Mouse (Mus musculus): Measurements from ENCODE around the gene Trpc7. TPM values are rescaled to one million over a fixed set of nuclear protein-coding genes. Genes with fewer than 3 reads are reported as not detected.

The Trpc7 gene
- 0.11 TPM in 1 of 2 replicates, not detected in the other for polyA plus RNA-seq (2015; fragmentation: Nextera tagmentation; extraction: Ambion mirVana)

DNA sequence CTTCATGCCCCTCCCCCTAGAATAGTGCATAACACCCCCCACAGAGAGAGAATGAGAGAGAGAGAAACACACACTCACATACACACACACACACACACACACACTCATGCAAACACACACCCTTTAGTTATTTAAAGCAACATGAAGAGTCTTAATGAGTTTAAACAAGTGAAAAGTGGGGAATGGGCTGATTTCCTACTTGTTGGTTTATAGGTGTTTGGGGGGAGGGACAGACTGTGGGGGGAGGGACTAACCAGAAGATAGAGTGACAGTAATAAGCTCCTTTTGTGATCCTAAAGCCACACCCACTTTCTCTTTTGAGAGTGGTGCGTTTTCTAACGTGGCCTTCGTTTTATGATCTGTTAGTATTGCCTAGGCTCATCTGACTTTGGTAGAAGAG, at the start of gene Trpc7:
Gene Trpc7, minus strand, starts transcription at position 101 of the 400 bp plus-strand sequence.
- no peaks in the 10 kb centered on the region for H3K9me3 ChIP-seq
- WGBS, result 77% methylated on average over 3 of the region's 3 CpGs
- H3K9ac ChIP-seq, result no peak within 1 kb of the TSS
- H3K27me3 ChIP-seq, result peaks cover 5% of the 10 kb centered on the region; the same call in 1 of the 2 replicates
- H3K4me2 ChIP-seq, result no peak within 1 kb of the TSS
- ATAC-seq (ENCODE audit: insufficient number of reproducible peaks, insufficient read depth, low FRiP score, low TSS enrichment, low read depth), result no peak
- no peak within 1 kb of the TSS for H3K4me3 ChIP-seq
- no peaks in the 10 kb centered on the region for H3K4me1 ChIP-seq
- no peak within 1 kb of the TSS for H3K27ac ChIP-seq
- no peaks in the 10 kb centered on the region for H3K36me3 ChIP-seq

DNA sequence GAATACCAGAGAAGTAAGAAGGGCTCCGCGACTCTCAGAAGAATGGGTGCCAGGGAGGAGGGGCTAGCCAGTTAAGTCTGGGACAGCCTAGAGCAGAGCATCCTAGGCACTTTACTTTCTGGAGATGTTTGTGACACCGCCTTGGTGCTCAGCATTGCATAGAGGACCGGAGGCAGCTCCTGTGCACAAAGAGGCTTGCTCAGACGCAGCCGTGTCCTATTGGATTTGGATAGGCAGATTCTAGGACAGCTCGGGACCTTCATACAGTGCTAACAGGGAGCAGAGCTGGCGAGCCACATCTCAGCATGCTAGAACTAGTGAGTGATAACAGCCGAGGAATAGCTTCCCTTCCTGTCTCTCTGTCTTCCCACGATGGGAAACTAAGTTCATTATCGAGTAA, 43.5 kb upstream of the Trpc7 start:
- Histone ChIP-seq H3K4me1 (no peaks in the 10 kb centered on the region), H3K27ac (no peak overlapping the region), H3K9ac (no peak overlapping the region), H3K27me3 (no peaks in the 10 kb centered on the region), H3K9me3 (no peaks in the 10 kb centered on the region; the same call in 1 of the 2 replicates), H3K4me3 (no peak overlapping the region), H3K36me3 (no peaks in the 10 kb centered on the region), H3K4me2 (no peak overlapping the region)
- WGBS, result 82% methylated on average over 11 of the region's 11 CpGs
- ATAC-seq (ENCODE audit: insufficient number of reproducible peaks, insufficient read depth, low FRiP score, low TSS enrichment, low read depth), result no peak

DNA sequence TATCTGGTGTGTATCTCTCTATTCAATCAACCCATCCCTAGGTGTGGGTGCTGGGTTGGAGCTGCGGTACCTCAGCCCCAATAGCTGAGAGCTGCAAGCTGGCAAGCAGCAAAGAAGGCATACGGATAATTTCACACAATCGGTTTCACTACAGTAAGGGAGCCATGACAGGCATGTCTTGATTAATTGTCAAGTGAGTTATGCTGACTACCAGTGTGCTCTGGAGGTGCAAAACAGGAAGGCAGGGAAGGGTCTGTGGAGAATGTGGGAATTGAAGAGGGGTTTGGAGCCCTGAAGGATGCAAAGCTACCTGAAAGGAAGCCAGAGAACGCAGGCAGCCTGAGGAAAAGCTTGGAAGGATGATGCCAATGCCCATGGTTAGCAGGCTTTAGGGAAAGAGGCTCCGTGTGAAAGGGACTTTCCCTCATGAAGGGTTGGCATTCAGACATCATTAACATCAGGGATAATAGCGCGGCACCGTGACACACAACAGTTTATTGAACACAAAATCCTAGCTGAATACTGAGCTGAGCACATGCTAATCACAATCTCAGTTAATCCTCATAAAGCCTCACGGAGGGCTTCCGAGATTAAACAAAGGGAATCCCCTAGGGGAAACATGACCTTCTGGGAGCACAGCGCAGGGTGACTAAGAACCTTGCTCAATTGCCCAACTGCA, 38.2 kb upstream of the Trpc7 start:
- no peak overlapping the region for H3K4me2 ChIP-seq
- no peaks in the 10 kb centered on the region; the same call in 1 of the 2 replicates for H3K9me3 ChIP-seq
- H3K27ac ChIP-seq, result no peak overlapping the region
- 53% methylated on average over 11 of the region's 11 CpGs for WGBS
- no peak overlapping the region for H3K9ac ChIP-seq
- ATAC-seq (ENCODE audit: insufficient number of reproducible peaks, insufficient read depth, low FRiP score, low TSS enrichment, low read depth), result no peak
- H3K27me3 ChIP-seq, result no peaks in the 10 kb centered on the region
- H3K4me1 ChIP-seq, result no peaks in the 10 kb centered on the region
- no peaks in the 10 kb centered on the region for H3K36me3 ChIP-seq
- H3K4me3 ChIP-seq, result no peak overlapping the region

DNA sequence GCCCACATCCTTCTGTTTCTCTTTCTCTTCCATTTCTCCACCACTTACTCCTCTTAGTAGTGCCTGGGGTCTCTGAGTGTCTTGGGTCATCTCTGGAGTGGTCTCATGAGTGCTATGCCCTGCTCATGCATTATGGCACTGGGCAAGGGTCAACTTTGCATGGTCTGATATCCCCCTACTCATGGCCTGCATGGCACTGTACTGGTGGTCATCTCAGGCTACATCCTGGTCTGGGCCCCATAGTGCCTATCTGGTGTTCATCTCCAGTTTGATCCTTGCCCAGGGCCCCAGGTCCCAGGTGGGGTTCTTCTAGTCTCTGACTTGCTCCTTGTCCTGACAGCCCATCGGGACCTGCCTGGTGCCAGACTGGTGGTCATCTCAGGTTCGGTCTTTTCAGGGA, 34.6 kb upstream of the Trpc7 start:
- Histone ChIP-seq H3K4me1 (no peaks in the 10 kb centered on the region), H3K27me3 (no peaks in the 10 kb centered on the region), H3K9me3 (no peaks in the 10 kb centered on the region), H3K4me2 (no peak overlapping the region), H3K4me3 (no peak overlapping the region), H3K9ac (no peak overlapping the region), H3K36me3 (no peaks in the 10 kb centered on the region), H3K27ac (no peak overlapping the region)
- ATAC-seq (ENCODE audit: insufficient number of reproducible peaks, insufficient read depth, low FRiP score, low TSS enrichment, low read depth), result no peak
- 88% methylated on average over 2 of the region's 2 CpGs for WGBS

DNA sequence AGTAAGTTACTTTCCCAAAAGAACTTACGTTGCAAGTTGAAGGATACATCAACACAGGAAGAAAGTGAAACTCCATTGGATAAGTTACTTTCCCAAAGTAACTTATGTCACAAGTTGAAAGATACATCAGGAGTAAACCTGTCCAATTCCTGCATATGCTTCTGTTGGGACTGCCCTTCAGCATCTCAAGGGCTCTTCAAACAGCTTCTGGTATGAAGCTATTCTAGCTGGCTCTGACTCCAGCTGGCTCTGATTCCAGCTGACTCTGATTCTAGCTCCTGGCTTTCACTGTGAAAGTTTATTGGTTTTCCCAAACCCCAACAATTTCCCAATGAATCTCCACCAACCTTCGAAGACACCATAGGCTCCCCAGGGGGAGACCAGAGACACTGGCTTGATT, 27.2 kb upstream of the Trpc7 start:
- H3K4me3 ChIP-seq, result no peak overlapping the region
- WGBS, result 85% methylated on average over 2 of the region's 2 CpGs
- H3K27me3 ChIP-seq, result no peaks in the 10 kb centered on the region

DNA sequence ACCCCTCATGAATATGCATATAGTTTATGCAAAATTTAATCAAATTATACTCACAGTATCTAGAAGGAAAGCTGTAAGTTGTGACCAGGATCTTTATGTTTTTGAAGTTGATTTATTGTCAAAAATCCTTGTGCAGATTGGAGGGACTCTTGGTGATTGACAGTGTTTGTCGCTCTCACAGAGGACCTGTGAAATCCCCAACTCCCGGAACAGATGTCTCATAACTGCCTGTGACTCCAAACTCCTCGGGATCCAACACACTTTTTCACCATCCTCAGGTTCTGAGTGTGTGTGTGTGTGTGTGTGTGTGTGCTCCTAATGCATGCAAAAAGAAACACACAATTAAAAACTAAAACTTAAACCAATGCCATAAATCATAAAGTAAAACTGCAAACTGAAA, 25.5 kb upstream of the Trpc7 start:
- H3K9me3 ChIP-seq, result no peaks in the 10 kb centered on the region
- WGBS, result 62% methylated on average over 3 of the region's 3 CpGs
- no peaks in the 10 kb centered on the region for H3K36me3 ChIP-seq
- no peak overlapping the region for H3K4me2 ChIP-seq
- H3K9ac ChIP-seq, result no peak overlapping the region
- no peak for ATAC-seq (ENCODE audit: insufficient number of reproducible peaks, insufficient read depth, low FRiP score, low TSS enrichment, low read depth)
- H3K4me1 ChIP-seq, result no peaks in the 10 kb centered on the region
- no peak overlapping the region for H3K4me3 ChIP-seq
- no peak overlapping the region for H3K27ac ChIP-seq
- H3K27me3 ChIP-seq, result no peaks in the 10 kb centered on the region

More for the DNA sequence above, 27.2 kb upstream of the Trpc7 start:
- Histone ChIP-seq H3K4me1 (no peaks in the 10 kb centered on the region), H3K36me3 (no peaks in the 10 kb centered on the region), H3K9me3 (no peaks in the 10 kb centered on the region), H3K27ac (no peak overlapping the region), H3K4me2 (no peak overlapping the region), H3K9ac (no peak overlapping the region)
- ATAC-seq (ENCODE audit: insufficient number of reproducible peaks, insufficient read depth, low FRiP score, low TSS enrichment, low read depth), result no peak

DNA sequence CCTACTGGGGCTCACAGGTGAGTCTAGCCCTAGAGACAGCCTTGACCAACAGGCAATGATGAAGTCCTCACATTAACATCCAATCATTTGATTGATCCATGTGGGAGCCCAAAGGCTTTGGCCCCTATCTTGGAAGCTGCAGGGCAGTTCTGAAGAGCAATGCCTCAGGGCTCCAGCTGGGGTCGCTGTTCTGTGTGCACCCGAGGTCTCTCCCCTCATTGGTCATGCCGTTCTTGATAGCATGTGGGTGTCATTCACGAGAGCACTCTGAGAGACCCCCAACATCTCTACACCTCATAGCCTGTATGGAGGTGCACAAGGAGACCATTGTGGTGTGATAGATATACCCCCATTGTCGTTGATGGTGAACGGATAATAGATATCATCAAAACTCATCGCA, 18.9 kb upstream of the Trpc7 start:
- H3K4me1 ChIP-seq, result 0 out of 2 replicates have a peak, but pooled peaks cover 3% of the 10 kb centered on the region
- ATAC-seq (ENCODE audit: insufficient number of reproducible peaks, insufficient read depth, low FRiP score, low TSS enrichment, low read depth), result no peak
- 0 out of 2 replicates have a peak, but pooled peaks cover 3% of the 10 kb centered on the region for H3K27me3 ChIP-seq
- H3K9me3 ChIP-seq, result no peaks in the 10 kb centered on the region
- no peak overlapping the region for H3K9ac ChIP-seq
- WGBS, result 72% methylated on average over 7 of the region's 7 CpGs
- no peaks in the 10 kb centered on the region for H3K36me3 ChIP-seq
- H3K27ac ChIP-seq, result no peak overlapping the region
- no peak overlapping the region for H3K4me2 ChIP-seq
- no peak overlapping the region for H3K4me3 ChIP-seq

DNA sequence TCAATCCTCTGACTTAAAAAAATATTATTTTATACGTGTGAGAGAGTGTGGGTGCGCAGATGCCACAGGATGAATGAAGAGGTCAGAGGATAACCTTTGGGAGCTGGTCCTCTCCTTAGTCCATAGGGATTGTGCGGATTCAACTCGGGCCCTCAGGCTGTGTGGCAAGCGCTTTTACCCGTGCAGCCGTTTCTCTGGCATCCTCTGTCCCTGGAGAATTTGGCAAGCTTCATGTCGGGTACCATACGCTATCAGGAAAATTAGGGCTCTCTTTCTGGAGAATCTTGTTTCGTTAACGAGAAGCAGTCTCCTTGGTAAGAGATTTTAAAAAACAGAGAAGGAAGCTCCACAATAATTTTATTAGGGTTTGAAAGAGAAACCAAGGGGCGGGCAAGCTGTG, 15.3 kb upstream of the Trpc7 start:
- no peaks in the 10 kb centered on the region for H3K36me3 ChIP-seq
- 0 out of 2 replicates have a peak, but pooled peaks cover 3% of the 10 kb centered on the region for H3K27me3 ChIP-seq
- no peak overlapping the region for H3K4me3 ChIP-seq
- WGBS, result 54% methylated on average over 12 of the region's 12 CpGs
- ATAC-seq (ENCODE audit: insufficient number of reproducible peaks, insufficient read depth, low FRiP score, low TSS enrichment, low read depth), result no peak
- no peaks in the 10 kb centered on the region for H3K9me3 ChIP-seq
- H3K4me1 ChIP-seq, result 0 out of 2 replicates have a peak, but pooled peaks cover 3% of the 10 kb centered on the region
- no peak overlapping the region for H3K27ac ChIP-seq
- H3K9ac ChIP-seq, result no peak overlapping the region
- no peak overlapping the region for H3K4me2 ChIP-seq

DNA sequence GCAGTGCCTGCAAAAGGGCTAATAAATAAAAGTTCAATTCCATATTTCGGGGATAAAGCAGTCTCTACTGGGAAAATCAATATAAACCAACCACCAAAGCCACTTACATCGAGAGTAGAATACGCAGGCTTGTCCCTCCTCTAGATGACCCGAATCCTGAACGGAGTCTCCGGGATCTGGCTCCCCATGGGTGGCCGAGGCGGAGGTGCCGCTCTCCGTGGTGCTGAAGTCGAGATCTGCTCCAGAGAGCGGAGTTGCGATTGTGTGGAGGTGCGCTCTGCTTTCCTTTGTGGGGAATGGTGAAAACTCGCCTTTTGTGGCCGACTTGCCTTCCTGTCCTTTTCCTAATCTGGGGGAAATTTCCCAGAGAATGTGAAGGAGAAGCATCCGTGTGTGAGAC, 407 bp downstream of the Trpc7 start:
- no peak overlapping the region for H3K27ac ChIP-seq
- H3K9me3 ChIP-seq, result no peaks in the 10 kb centered on the region
- no peak overlapping the region for H3K4me2 ChIP-seq
- peaks cover 5% of the 10 kb centered on the region; the same call in 1 of the 2 replicates for H3K27me3 ChIP-seq
- no peak overlapping the region for H3K9ac ChIP-seq
- no peaks in the 10 kb centered on the region for H3K36me3 ChIP-seq
- H3K4me1 ChIP-seq, result no peaks in the 10 kb centered on the region
- 3% methylated on average over 17 of the region's 17 CpGs for whole genome bisulfite sequencing
- H3K4me3 ChIP-seq, result no peak overlapping the region
- no peak for ATAC-seq (ENCODE audit: insufficient number of reproducible peaks, insufficient read depth, low FRiP score, low TSS enrichment, low read depth)

DNA sequence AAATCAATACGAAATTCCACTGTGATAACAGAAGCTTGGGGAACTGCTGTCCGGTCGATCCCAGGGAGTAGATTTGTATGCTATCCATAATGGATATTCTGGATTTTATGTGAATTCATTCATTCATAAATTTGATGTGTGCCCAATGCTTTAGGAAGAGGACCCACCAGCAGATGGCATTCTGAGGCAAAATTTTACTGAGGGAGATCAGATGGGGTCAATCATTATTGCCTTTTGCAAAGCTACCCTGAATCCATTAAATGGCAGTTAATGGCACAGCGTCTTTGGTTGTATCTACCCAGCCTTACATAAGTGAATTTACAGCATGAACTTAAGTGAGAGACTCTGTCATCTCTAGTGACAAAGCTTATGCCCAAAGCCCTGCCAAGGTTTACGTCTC, 1.2 kb downstream of the Trpc7 start:
- Histone ChIP-seq H3K27me3 (peaks cover 5% of the 10 kb centered on the region; the same call in 1 of the 2 replicates), H3K27ac (no peak overlapping the region), H3K4me1 (no peaks in the 10 kb centered on the region), H3K9me3 (no peaks in the 10 kb centered on the region), H3K4me3 (no peak overlapping the region), H3K9ac (no peak overlapping the region), H3K36me3 (no peaks in the 10 kb centered on the region), H3K4me2 (no peak overlapping the region)
- 78% methylated on average over 5 of the region's 5 CpGs for WGBS
- no peak for ATAC-seq (ENCODE audit: insufficient number of reproducible peaks, insufficient read depth, low FRiP score, low TSS enrichment, low read depth)

DNA sequence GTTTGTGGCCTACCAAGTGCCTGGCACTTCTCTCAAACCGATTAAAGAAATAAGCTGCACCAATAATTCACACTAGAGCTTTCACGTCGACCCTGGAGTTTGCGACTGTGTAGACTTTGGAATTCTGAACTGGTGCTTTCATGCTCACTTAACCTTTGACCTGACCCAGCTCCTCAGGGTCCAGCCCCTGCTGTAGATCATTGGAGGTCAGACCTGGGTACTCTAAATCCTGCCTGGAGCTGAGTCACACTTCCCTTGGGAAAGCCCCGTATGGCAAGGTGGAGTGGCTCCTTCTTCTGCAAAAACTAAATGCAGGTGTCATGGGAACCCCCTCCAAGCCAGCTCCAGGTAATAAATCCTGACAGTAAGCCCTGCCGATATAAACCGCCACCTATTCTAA, 5.9 kb downstream of the Trpc7 start:
- no peaks in the 10 kb centered on the region for H3K27me3 ChIP-seq
- ATAC-seq (ENCODE audit: insufficient number of reproducible peaks, insufficient read depth, low FRiP score, low TSS enrichment, low read depth), result no peak
- no peaks in the 10 kb centered on the region for H3K9me3 ChIP-seq
- H3K4me1 ChIP-seq, result peaks cover 2% of the 10 kb centered on the region; the same call in 1 of the 2 replicates
- no peak overlapping the region for H3K4me3 ChIP-seq
- H3K36me3 ChIP-seq, result no peaks in the 10 kb centered on the region
- H3K4me2 ChIP-seq, result no peak overlapping the region
- 44% methylated on average over 7 of the region's 7 CpGs for WGBS
- H3K9ac ChIP-seq, result no peak overlapping the region
- no peak overlapping the region for H3K27ac ChIP-seq

DNA sequence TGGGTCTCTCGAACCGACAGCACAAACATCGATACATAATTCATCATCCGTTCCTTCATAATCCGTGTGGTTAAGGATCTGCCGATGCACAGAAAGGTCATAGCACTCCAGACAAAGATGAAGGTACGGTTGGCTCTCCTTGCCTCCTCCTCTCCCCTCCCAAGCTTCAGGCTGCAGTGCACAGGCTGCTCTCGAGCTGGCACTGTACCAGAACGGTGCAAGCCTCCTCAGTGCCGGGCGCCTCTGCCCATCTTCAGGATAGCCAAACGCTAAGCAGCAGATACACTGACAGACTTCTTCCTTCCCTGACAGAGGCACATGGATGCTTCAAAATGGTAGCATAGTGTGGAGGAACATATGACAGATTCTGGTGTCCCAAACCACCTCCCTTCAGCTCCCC, 12.9 kb downstream of the Trpc7 start:
- H3K9ac ChIP-seq, result no peak overlapping the region
- H3K4me3 ChIP-seq, result no peak overlapping the region

More for the DNA sequence above, 12.9 kb downstream of the Trpc7 start:
- peaks cover 2% of the 10 kb centered on the region; the same call in 1 of the 2 replicates for H3K4me1 ChIP-seq
- 86% methylated on average over 12 of the region's 12 CpGs for WGBS
- H3K36me3 ChIP-seq, result no peaks in the 10 kb centered on the region
- no peaks in the 10 kb centered on the region for H3K9me3 ChIP-seq
- no peak overlapping the region for H3K27ac ChIP-seq
- H3K4me2 ChIP-seq, result no peak overlapping the region
- no peak for ATAC-seq (ENCODE audit: insufficient number of reproducible peaks, insufficient read depth, low FRiP score, low TSS enrichment, low read depth)
- H3K27me3 ChIP-seq, result no peaks in the 10 kb centered on the region
